10 mouse cellular contexts compared by ENCODE assay signal in the genomic region with DNA sequence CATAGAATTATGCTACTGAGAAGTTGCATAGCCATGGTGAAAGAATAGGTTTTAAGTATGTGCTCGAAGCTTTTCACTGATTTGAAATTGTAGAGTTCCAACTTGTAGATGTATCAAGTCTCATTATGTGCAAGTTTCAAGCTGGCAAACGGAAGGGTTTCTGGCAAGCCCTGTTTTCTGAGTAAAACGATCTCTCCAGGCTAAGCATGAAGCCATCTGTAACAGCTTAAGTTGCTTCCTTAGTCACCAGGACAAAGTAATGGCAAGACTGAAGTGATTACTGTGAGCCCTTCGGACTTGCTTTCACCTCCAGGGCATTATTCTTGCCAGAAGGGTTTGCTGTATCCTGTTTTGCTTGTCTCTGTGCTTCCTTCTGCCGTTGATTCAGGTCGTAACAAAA.
DNase-seq lines count a peak whose midpoint lies in the region.
"Had no signal": no experiment of that assay in that cellular context is flagged by ENCODE, and none has a peak within 500 bp of the region (broad histone marks: within the 10 kb centered on the region; RNA-seq: fewer than 3 reads in every experiment).

No protein-coding gene starts in this region.

- peak; percentile 5 to 9 for DNase-seq in cerebellum, postnatal 10 days
- DNase-seq in cerebellum, adult 8-10 months: no peak
- peak; percentile 16 for DNase-seq in right cerebral cortex, postnatal 4 days
- DNase-seq in right cerebral cortex, postnatal 36 days (ENCODE audit: low spot score in 2 of 2): no peak
- peak; percentile 39 to 46 for DNase-seq in gastrocnemius, adult 8-10 months (ENCODE audit: low spot score in 2 of 2)
- DNase-seq in skeletal muscle tissue, adult 2 months (ENCODE audit: low read depth, low spot score): peak; percentile 80
- DNase-seq in thymus, postnatal 4 days: no peak
- no peak for DNase-seq in B cell, adult 2 months
- DNase-seq: liver, embryonic 13.5 days; thymus, adult 18-20 months had no signal

Comparison
In these comparisons a context has a peak if more than half of its experiments do, and no peak if none do; other contexts are left out.
1. DNase-seq: peak in cerebellum, postnatal 10 days (2 of 2), right cerebral cortex, postnatal 4 days (single experiment), gastrocnemius, adult 8-10 months (2 of 2) and skeletal muscle tissue, adult 2 months (single experiment); none in cerebellum, adult 8-10 months (single experiment), right cerebral cortex, postnatal 36 days (0 of 2), thymus, postnatal 4 days (single experiment) and B cell, adult 2 months (0 of 2).